Mouse (Mus musculus) lung, embryonic 14.5 days (tissue): ENCODE measurements around the gene Lgals9. TPM values are rescaled to one million over a fixed set of nuclear protein-coding genes. Genes with fewer than 3 reads are reported as not detected.

Source experiments
- ATAC-seq: fragments of 200-750 bp; cut with Nextera tagmentation; 2 replicates; pipeline ENCODE4 v1.8.0; 2017; ENCODE audit warnings: mild to moderate bottlenecking, moderate TSS enrichment, moderate library complexity; ENCODE audit not compliant: insufficient read depth
- DNase-seq: peaks from one replicate; pipeline ENCODE4 v3.0.0-alpha.2; 2015
- H3K27ac ChIP-seq: fragments of 300-500 bp; sonication (generic); 2 replicates; pipeline ENCODE4 v1.5.1; 2014; ENCODE audit warnings: low read depth, mild to moderate bottlenecking, moderate library complexity
- H3K27me3 ChIP-seq: fragments of 300-500 bp; sonication (generic); 2 replicates; pipeline ENCODE4 v1.6.1; 2014; ENCODE audit warnings: low read length, control low read depth; ENCODE audit not compliant: insufficient read depth
- H3K36me3 ChIP-seq: fragments of 300-500 bp; sonication (generic); 2 replicates; pipeline ENCODE4 v1.6.1; 2014; ENCODE audit warnings: control low read depth; ENCODE audit not compliant: insufficient read depth
- H3K4me1 ChIP-seq: fragments of 300-500 bp; sonication (generic); 2 replicates; pipeline ENCODE4 v1.6.1; 2014; ENCODE audit warnings: antibody characterized with exemption, control low read depth; ENCODE audit not compliant: insufficient read depth
- H3K4me2 ChIP-seq: fragments of 300-500 bp; sonication (generic); 2 replicates; pipeline ENCODE4 v1.6.1; 2014; ENCODE audit warnings: mild to moderate bottlenecking
- H3K4me3 ChIP-seq: fragments of 300-500 bp; sonication (generic); 2 replicates; pipeline ENCODE4 v1.5.1; 2014; ENCODE audit warnings: low read depth, low read length
- H3K9ac ChIP-seq: fragments of 300-500 bp; sonication (generic); 2 replicates; pipeline ENCODE4 v1.6.1; 2014
- H3K9me3 ChIP-seq: fragments of 300-500 bp; sonication (generic); 2 replicates; pipeline ENCODE4 v1.6.1; 2016; ENCODE audit warnings: low read depth, low read length, control low read depth
- CTCF ChIP-seq: IDR thresholded peaks from 2 replicates; pipeline ENCODE4 v1.5.1; 2016; ENCODE audit warnings: antibody characterized with exemption, low read depth
- WGBS: fragments of 180-500 bp; shearing (Covaris S2); extraction: QIAGEN DNeasy Blood & Tissue Kit; methylation state at CpG from one replicate; pipeline ENCODE4 v1.1.7; 2014; 5-methylcytosine and 5-hydroxymethylcytosine counted together
- polyA plus RNA-seq: library from polyadenylated mRNA; unstranded; fragments of >200 nt; fragmentation: Nextera tagmentation; extraction: Ambion mirVana; gene quantifications from 2 replicates; pipeline ENCODE4 v1.2.1, GENCODE M21; 2014

Lgals9 gene
- polyA plus RNA-seq, 1 experiment from 2014 or later = 23.9 TPM

DNA sequence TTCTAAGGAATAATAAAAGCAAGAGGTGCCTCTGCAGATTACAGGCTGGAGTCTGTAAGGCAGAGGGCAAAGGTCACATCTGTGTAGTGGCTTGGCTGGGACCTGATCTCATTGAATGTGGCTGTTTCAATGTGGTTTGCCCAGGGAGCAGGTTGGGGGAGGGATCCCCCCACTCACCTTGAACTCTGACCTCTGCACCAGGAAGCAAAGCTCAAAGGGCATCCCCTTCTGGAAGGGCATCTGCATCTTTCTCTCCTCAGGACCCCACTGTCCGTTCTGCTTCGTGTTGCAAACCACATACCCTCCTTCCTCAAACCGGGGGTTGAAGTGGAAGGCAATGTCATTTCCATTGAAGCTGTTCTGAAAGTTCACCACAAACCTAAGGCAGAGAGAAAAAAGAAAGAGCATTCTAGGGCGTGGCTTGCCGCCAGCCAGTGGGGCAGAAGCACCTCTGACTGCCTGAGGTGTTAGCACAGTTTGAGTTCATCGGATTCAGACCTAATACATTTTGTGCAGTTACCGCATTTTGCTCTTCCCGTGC, 11.9 kb downstream of the Lgals9 start:
- Histone ChIP-seq H3K4me1 (no peaks in the 10 kb centered on the region; the same call in 1 of the 2 replicates), H3K27ac (no peak overlapping the region), H3K4me2 (peak overlapping the region; percentile 31; the same call in 1 of the 2 replicates), H3K36me3 (no peaks in the 10 kb centered on the region), H3K9me3 (no peaks in the 10 kb centered on the region), H3K27me3 (no peaks in the 10 kb centered on the region), H3K9ac (no peak overlapping the region), H3K4me3 (no peak overlapping the region)
- DNase-seq = no peak
- 46% methylated on average over 8 of the region's 8 CpGs for WGBS
- no peak for ATAC-seq
- no peak for TF ChIP-seq CTCF

DNA sequence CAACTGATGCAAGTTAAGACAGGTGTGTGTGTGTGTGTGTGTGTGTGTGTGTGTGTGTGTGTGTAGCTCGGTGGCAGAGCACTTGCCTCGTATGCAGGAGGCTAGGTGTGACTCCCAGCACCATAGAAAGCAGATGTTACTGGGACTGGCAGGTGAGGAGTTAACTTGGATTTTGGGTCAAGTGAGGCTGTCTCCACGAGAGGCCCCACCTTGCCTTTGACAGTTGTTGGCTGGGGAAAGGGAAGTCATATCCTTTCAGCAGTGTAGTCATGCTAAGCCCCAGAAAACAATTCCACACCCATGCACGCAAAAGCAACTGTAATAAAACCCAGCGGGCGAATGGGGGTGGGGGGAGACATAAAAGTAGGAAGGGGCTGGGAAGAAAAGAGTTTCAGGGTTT, 12.4 kb downstream of the Lgals9 start:
- ATAC-seq (no peak), DNase-seq (no peak)
- no peaks in the 10 kb centered on the region; the same call in 1 of the 2 replicates for H3K4me1 ChIP-seq
- no peaks in the 10 kb centered on the region for H3K9me3 ChIP-seq
- no peaks in the 10 kb centered on the region for H3K36me3 ChIP-seq
- H3K9ac ChIP-seq = no peak overlapping the region
- H3K27me3 ChIP-seq = no peaks in the 10 kb centered on the region
- TF ChIP-seq CTCF = no peak
- H3K27ac ChIP-seq = no peak overlapping the region
- 50% methylated on average over 6 of the region's 6 CpGs for WGBS
- no peak overlapping the region for H3K4me2 ChIP-seq
- H3K4me3 ChIP-seq = no peak overlapping the region

DNA sequence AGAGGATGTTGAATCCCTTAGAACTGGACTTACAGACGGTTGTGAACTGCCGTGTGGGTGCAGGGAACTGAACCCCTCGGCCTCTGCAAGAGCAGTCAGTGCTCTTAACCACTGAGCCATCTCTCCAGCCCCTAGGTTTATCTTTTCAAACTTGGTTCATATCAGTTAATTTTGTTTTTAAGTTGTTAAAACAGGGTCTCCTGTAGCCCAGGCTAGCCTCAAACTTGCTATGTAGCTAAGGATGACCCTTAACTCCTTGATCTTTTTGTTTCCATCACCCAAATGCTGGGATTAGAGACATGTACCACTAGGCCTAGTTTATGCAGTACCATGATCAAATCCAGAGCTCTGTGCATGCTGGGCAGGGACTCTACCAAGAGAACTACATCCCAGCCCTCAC, 13.0 kb downstream of the Lgals9 start:
- DNase-seq (no peak), ATAC-seq (no peak)
- H3K9ac ChIP-seq = no peak overlapping the region
- WGBS = 85% methylated on average over 3 of the region's 3 CpGs
- H3K9me3 ChIP-seq = no peaks in the 10 kb centered on the region
- no peaks in the 10 kb centered on the region; the same call in 1 of the 2 replicates for H3K4me1 ChIP-seq
- no peak overlapping the region for H3K4me3 ChIP-seq
- H3K36me3 ChIP-seq = no peaks in the 10 kb centered on the region
- H3K27ac ChIP-seq = no peak overlapping the region
- TF ChIP-seq CTCF = no peak
- H3K27me3 ChIP-seq = no peaks in the 10 kb centered on the region
- no peak overlapping the region for H3K4me2 ChIP-seq

DNA sequence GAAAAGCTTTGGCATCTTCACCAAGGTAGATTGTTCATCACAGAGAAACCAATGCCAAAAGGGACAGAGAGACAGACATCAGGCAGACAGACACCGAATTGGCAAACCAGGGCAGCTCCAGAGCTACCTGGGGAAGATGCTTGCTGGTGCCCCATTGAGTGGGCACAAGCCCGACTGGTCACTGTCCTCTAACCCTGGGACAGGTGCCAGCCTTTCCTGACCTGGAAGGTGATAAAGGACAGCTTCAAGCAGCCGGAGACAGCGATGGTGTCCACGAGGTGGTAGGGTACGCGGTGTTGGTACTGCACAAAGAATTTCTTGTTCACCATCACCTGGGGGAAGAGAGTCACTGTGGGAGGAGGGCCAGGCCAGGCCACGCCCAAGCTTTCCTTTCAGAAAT, 13.7 kb downstream of the Lgals9 start:
- H3K9me3 ChIP-seq = no peaks in the 10 kb centered on the region
- H3K27ac ChIP-seq = no peak overlapping the region
- no peak overlapping the region for H3K4me3 ChIP-seq
- no peaks in the 10 kb centered on the region for H3K27me3 ChIP-seq
- H3K36me3 ChIP-seq = no peaks in the 10 kb centered on the region
- H3K4me2 ChIP-seq = no peak overlapping the region
- H3K4me1 ChIP-seq = no peaks in the 10 kb centered on the region; the same call in 1 of the 2 replicates
- no peak for TF ChIP-seq CTCF
- WGBS = 78% methylated on average over 8 of the region's 8 CpGs
- H3K9ac ChIP-seq = no peak overlapping the region
- no peak for ATAC-seq
- DNase-seq = no peak

DNA sequence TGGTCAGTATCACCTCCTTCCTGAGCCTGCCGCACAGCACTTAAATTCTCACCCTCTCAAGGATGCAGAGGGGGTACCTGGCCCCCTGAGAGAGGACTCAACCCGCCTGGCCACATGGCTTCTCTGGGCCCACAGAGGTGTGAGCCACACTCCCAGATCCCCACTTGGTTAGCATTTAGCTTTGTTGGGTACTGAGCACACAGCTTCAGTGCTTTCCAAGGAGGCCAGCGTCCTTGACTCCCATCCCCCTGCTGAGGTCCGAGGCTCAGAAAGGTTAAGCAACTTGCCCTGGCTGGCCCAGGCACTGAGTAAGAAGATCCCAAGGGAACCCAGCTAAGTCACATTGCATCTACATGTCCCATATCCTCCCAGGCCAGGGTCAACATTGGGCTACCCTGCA, 16.6 kb downstream of the Lgals9 start:
- H3K9ac ChIP-seq = no peak overlapping the region
- no peaks in the 10 kb centered on the region for H3K9me3 ChIP-seq
- no peak for TF ChIP-seq CTCF
- no peak overlapping the region for H3K4me2 ChIP-seq
- ATAC-seq = no peak
- no peak for DNase-seq
- H3K27ac ChIP-seq = no peak overlapping the region
- H3K4me1 ChIP-seq = no peaks in the 10 kb centered on the region; the same call in 1 of the 2 replicates
- 63% methylated on average over 4 of the region's 4 CpGs for WGBS
- no peaks in the 10 kb centered on the region for H3K27me3 ChIP-seq
- H3K4me3 ChIP-seq = no peak overlapping the region
- no peaks in the 10 kb centered on the region for H3K36me3 ChIP-seq

DNA sequence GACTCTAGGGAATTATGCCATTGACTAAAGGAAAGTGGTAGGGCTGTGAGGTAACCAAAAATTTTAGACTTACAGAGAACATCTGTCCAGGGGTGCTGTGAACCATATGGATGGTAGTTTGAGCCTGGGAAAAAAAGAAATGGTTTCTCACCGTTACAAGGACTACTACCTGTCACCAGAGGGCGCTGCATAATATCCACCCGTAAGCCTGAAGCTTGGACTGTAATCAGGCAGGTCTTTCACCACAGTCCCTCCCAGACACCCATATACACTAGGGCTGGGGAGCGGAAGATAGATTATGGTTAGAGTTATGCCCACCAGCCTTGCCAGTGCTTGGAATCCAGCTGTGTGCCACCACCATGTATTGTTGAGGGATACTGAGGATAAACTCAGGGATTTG, 17.4 kb downstream of the Lgals9 start:
- Histone ChIP-seq H3K27me3 (no peaks in the 10 kb centered on the region), H3K27ac (no peak overlapping the region), H3K4me3 (no peak overlapping the region), H3K9ac (no peak overlapping the region), H3K9me3 (no peaks in the 10 kb centered on the region), H3K4me2 (no peak overlapping the region), H3K36me3 (no peaks in the 10 kb centered on the region), H3K4me1 (no peaks in the 10 kb centered on the region)
- ATAC-seq (no peak), DNase-seq (peak; percentile 77)
- WGBS = 22% methylated on average over 4 of the region's 4 CpGs
- peak; percentile 76 for TF ChIP-seq CTCF

DNA sequence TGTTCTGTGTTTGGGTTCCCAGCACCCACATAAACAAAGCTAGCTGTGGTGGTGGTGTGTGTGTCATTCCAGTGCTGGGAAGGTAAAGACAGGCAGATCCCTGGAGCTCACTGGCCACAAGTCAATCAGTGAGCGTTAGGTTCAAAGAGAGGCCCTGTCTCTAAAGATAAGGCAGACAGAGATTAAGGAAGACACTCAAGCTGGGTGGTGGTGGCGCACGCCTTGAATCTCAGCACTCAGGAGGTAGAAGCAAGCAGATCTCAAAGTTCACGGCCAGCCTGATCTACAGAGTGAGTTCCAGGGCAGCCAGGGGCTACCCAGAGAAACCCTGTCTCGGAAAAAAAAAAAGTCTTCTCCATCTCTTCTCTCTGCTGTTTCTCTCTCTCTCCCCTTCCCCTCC, 23.5 kb downstream of the Lgals9 start:
- H3K4me3 ChIP-seq = no peak overlapping the region
- WGBS = 50% methylated on average over 5 of the region's 5 CpGs
- no peak overlapping the region for H3K4me2 ChIP-seq
- H3K27me3 ChIP-seq = no peaks in the 10 kb centered on the region
- no peaks in the 10 kb centered on the region for H3K4me1 ChIP-seq
- H3K36me3 ChIP-seq = no peaks in the 10 kb centered on the region
- no peak overlapping the region for H3K9ac ChIP-seq
- ATAC-seq (no peak), DNase-seq (no peak)
- no peak overlapping the region for H3K27ac ChIP-seq
- TF ChIP-seq CTCF = no peak
- no peaks in the 10 kb centered on the region for H3K9me3 ChIP-seq
